20 mouse cellular contexts compared by ENCODE assay signal in genomic region chr9:120823397-120823796, GRCm38 (mm10).
DNase-seq lines count a peak whose midpoint lies in the region; ATAC-seq and TF ChIP-seq lines count a peak whose summit lies in the region.
"Had no signal": no experiment of that assay in that cellular context is flagged by ENCODE, and none has a peak within 500 bp of the region (broad histone marks: within the 10 kb centered on the region; RNA-seq: fewer than 3 reads in every experiment).

No protein-coding gene starts in this region.

- no peak overlapping the region for H3K27ac ChIP-seq in neural tube, embryonic 11.5 days (ENCODE audit: low read depth, low read length)
- H3K27ac ChIP-seq in forebrain, embryonic 14.5 days (ENCODE audit: low read depth, low read length) = no peak overlapping the region
- no peak overlapping the region for H3K27ac ChIP-seq in thymus, adult 2 months (ENCODE audit: control insufficient read depth, insufficient read depth, low read length)
- H3K27ac ChIP-seq: embryonic facial prominence, embryonic 13.5 days; heart, embryonic 13.5 days; limb, embryonic 13.5 days; liver, embryonic 15.5 days had no signal

- H3K9ac ChIP-seq in neural tube, embryonic 11.5 days (ENCODE audit: low read length) = no peak overlapping the region
- no peak overlapping the region for H3K9ac ChIP-seq in forebrain, embryonic 14.5 days (ENCODE audit: low read length)
- H3K9ac ChIP-seq: embryonic facial prominence, embryonic 13.5 days; heart, embryonic 13.5 days; limb, embryonic 13.5 days; liver, embryonic 15.5 days had no signal

- H3K4me3 ChIP-seq in neural tube, embryonic 11.5 days (ENCODE audit: low read depth, low read length) = no peak overlapping the region
- no peak overlapping the region for H3K4me3 ChIP-seq in forebrain, embryonic 14.5 days (ENCODE audit: low read depth, low read length)
- no peak overlapping the region for H3K4me3 ChIP-seq in thymus, adult 2 months (ENCODE audit: control insufficient read depth, insufficient read depth, low read length)
- H3K4me3 ChIP-seq: embryonic facial prominence, embryonic 13.5 days; heart, embryonic 13.5 days; limb, embryonic 13.5 days; liver, embryonic 15.5 days had no signal

- no peak overlapping the region for H3K4me2 ChIP-seq in neural tube, embryonic 11.5 days (ENCODE audit: low read depth)
- no peak overlapping the region for H3K4me2 ChIP-seq in forebrain, embryonic 14.5 days (ENCODE audit: low read length)
- H3K4me2 ChIP-seq: embryonic facial prominence, embryonic 13.5 days; heart, embryonic 13.5 days; limb, embryonic 13.5 days; liver, embryonic 15.5 days had no signal

- no peaks in the 10 kb centered on the region for H3K36me3 ChIP-seq in neural tube, embryonic 11.5 days (ENCODE audit: control insufficient read depth, insufficient read depth, low read length)
- no peaks in the 10 kb centered on the region for H3K36me3 ChIP-seq in forebrain, embryonic 14.5 days (ENCODE audit: control insufficient read depth, insufficient read depth, low read length)
- H3K36me3 ChIP-seq in thymus, adult 2 months (ENCODE audit: control insufficient read depth, insufficient read depth, low read length) = no peaks in the 10 kb centered on the region
- H3K36me3 ChIP-seq: embryonic facial prominence, embryonic 13.5 days; heart, embryonic 13.5 days; limb, embryonic 13.5 days; liver, embryonic 15.5 days had no signal

- H3K27me3 ChIP-seq in neural tube, embryonic 11.5 days (ENCODE audit: control insufficient read depth, insufficient read depth, low read length) = no peaks in the 10 kb centered on the region
- H3K27me3 ChIP-seq in forebrain, embryonic 14.5 days (replicated peaks; ENCODE audit: control insufficient read depth, insufficient read depth, low read length) = no peaks in the 10 kb centered on the region
- H3K27me3 ChIP-seq in thymus, adult 2 months (ENCODE audit: control insufficient read depth, insufficient read depth, low read length) = no peaks in the 10 kb centered on the region
- H3K27me3 ChIP-seq: embryonic facial prominence, embryonic 13.5 days; heart, embryonic 13.5 days; limb, embryonic 13.5 days; liver, embryonic 15.5 days; Patski had no signal

- no peaks in the 10 kb centered on the region for H3K4me1 ChIP-seq in neural tube, embryonic 11.5 days (ENCODE audit: control insufficient read depth, insufficient read depth, low read length)
- no peaks in the 10 kb centered on the region for H3K4me1 ChIP-seq in forebrain, embryonic 14.5 days (ENCODE audit: control insufficient read depth, insufficient read depth, low read length)
- H3K4me1 ChIP-seq in thymus, adult 2 months (replicated peaks; ENCODE audit: control insufficient read depth, insufficient read depth, low read length) = no peaks in the 10 kb centered on the region
- H3K4me1 ChIP-seq: heart, embryonic 13.5 days; liver, embryonic 15.5 days had no signal

- no peak for TF ChIP-seq CTCF in thymus, adult 2 months (IDR thresholded peaks at IDR 0.05; ENCODE audit: borderline replicate concordance, control insufficient read depth, extremely low read depth, insufficient read depth, low read length, poor library complexity)

- peak; percentile 48 to 86 for DNase-seq in layer of hippocampus, adult 18-20 months (ENCODE audit: low spot score in 2 of 2)
- no peak for DNase-seq in layer of hippocampus, adult 9-10 months (ENCODE audit: low spot score)
- peak; percentile 22 for DNase-seq in neural tube, embryonic 11.5 days (ENCODE audit: low spot score)
- DNase-seq in neural tube, embryonic 10.5 days (ENCODE audit: extremely low spot score, low spot score) = no peak
- DNase-seq in forebrain, embryonic 14.5 days (ENCODE audit: low spot score) = peak; percentile 80
- DNase-seq in layer of hippocampus, postnatal 14 days (ENCODE audit: low spot score in 2 of 2) = peak; percentile 41 to 84
- DNase-seq in thymus, adult 2 months = no peak
- DNase-seq: cerebellum, adult 8-10 months; heart, adult 11 months; heart, postnatal 4 days; right cerebral cortex, postnatal 14 days; thymus, postnatal 36 days had no signal

- WGBS in neural tube, embryonic 11.5 days = 73% methylated on average over 6 of the region's 6 CpGs
- 54% methylated on average over 6 of the region's 6 CpGs for WGBS in forebrain, embryonic 14.5 days
- WGBS in thymus, adult 2 months = 88% methylated on average over 6 of the region's 6 CpGs

- no peaks in the 10 kb centered on the region for H3K9me3 ChIP-seq in neural tube, embryonic 11.5 days (ENCODE audit: control insufficient read depth, low read length)
- no peaks in the 10 kb centered on the region for H3K9me3 ChIP-seq in forebrain, embryonic 14.5 days (replicated peaks; ENCODE audit: control insufficient read depth, low read length)
- H3K9me3 ChIP-seq: embryonic facial prominence, embryonic 13.5 days; heart, embryonic 13.5 days; limb, embryonic 13.5 days; liver, embryonic 15.5 days had no signal

- TF ChIP-seq POLR2A in thymus, adult 2 months (IDR thresholded peaks at IDR 0.05; ENCODE audit: control insufficient read depth, extremely low read depth, insufficient read depth, low read length, poor library complexity) = no peak

- ATAC-seq in neural tube, embryonic 11.5 days (ENCODE audit: insufficient read depth, low FRiP score, low TSS enrichment) = no peak
- peak; percentile 68; the same call in 1 of the 2 replicates for ATAC-seq in forebrain, embryonic 14.5 days
- ATAC-seq in CD4-positive, CD25-positive, alpha-beta regulatory T cell, adult 4 months = no peak
- ATAC-seq: hindbrain, embryonic 16.5 days; intestine, postnatal 0 days; Patski had no signal

Comparison
In these comparisons a context has a peak if more than half of its experiments do, and no peak if none do; other contexts are left out.
1. DNase-seq: peak in layer of hippocampus, adult 18-20 months (2 of 2), neural tube, embryonic 11.5 days (single experiment), forebrain, embryonic 14.5 days (single experiment) and layer of hippocampus, postnatal 14 days (2 of 2); none in layer of hippocampus, adult 9-10 months (single experiment), neural tube, embryonic 10.5 days (single experiment) and thymus, adult 2 months (single experiment).